Mouse (Mus musculus) thymus, adult 2 months (tissue): ENCODE data around the gene Pkp4. TPM values are rescaled to one million over a fixed set of nuclear protein-coding genes. Genes with fewer than 3 reads are reported as not detected.

Experiments
- DNase-seq: peaks from one replicate; pipeline ENCODE4 v3.0.0; 2021
- H3K27ac ChIP-seq: fragments of 200-500 bp; 2 replicates; pipeline ENCODE4 v1.5.1; 2012; ENCODE audit warnings: low read length, control low read depth; ENCODE audit not compliant: control insufficient read depth, insufficient read depth
- H3K27me3 ChIP-seq: fragments of 200-500 bp; 2 replicates; pipeline ENCODE4 v1.6.1; 2012; ENCODE audit warnings: mild to moderate bottlenecking, low read length, moderate library complexity, mixed read lengths; ENCODE audit not compliant: control insufficient read depth, insufficient read depth
- H3K36me3 ChIP-seq: fragments of 200-500 bp; 2 replicates; pipeline ENCODE4 v1.6.1; 2012; ENCODE audit warnings: mild to moderate bottlenecking, low read length, moderate library complexity; ENCODE audit not compliant: control insufficient read depth, insufficient read depth
- H3K4me1 ChIP-seq: fragments of 200-500 bp; replicated peaks from 2 replicates; pipeline ENCODE4 v1.6.1; 2012; ENCODE audit warnings: low read length; ENCODE audit not compliant: control insufficient read depth, insufficient read depth
- H3K4me3 ChIP-seq: fragments of 200-500 bp; 2 replicates; pipeline ENCODE4 v1.5.1; 2012; ENCODE audit warnings: mild to moderate bottlenecking, low read length, control low read depth, moderate library complexity; ENCODE audit not compliant: control insufficient read depth, insufficient read depth
- CTCF ChIP-seq: fragments of 200-500 bp; IDR thresholded peaks from 2 replicates; pipeline ENCODE4 v1.5.1; 2012; ENCODE audit warnings: mild to moderate bottlenecking, control low read depth, low read length, moderate library complexity, borderline replicate concordance; ENCODE audit not compliant: control insufficient read depth, poor library complexity, insufficient read depth; ENCODE audit errors: extremely low read depth
- POLR2A ChIP-seq: fragments of 200-500 bp; IDR thresholded peaks from 2 replicates; pipeline ENCODE4 v1.6.1; 2012; ENCODE audit warnings: mild to moderate bottlenecking, low read length, control low read depth, moderate library complexity; ENCODE audit not compliant: control insufficient read depth, poor library complexity, insufficient read depth; ENCODE audit errors: extremely low read depth
- WGBS: fragments of 180-500 bp; shearing (Covaris S2); methylation state at CpG from one replicate; pipeline ENCODE4 v1.1.7; 2018; 5-methylcytosine and 5-hydroxymethylcytosine counted together
- polyA plus RNA-seq: library from polyadenylated mRNA; depleted of rRNA; stranded (reverse); fragments of >200 nt; gene quantifications from 2 replicates; pipeline ENCODE4 v1.2.3, GENCODE M21; 2012

The Pkp4 gene
- polyA plus RNA-seq, 1 experiment: 40.8 TPM

GRCm38 (mm10) chr2:59190186-59190585 lies 29.5 kb downstream of the Pkp4 start:
- H3K36me3 ChIP-seq: no peaks in the 10 kb centered on the region
- WGBS: 96% methylated on average over 10 of the region's 10 CpGs
- no peak for TF ChIP-seq POLR2A
- TF ChIP-seq CTCF: no peak
- H3K27ac ChIP-seq: no peak overlapping the region
- H3K4me1 ChIP-seq: 0 out of 2 replicates have a peak, but pooled peaks cover 2% of the 10 kb centered on the region
- no peaks in the 10 kb centered on the region for H3K27me3 ChIP-seq
- no peak overlapping the region for H3K4me3 ChIP-seq
- DNase-seq: no peak

GRCm38 (mm10) chr2:59191466-59191865 lies 30.8 kb downstream of the Pkp4 start:
- Histone ChIP-seq H3K27ac (no peak overlapping the region), H3K4me1 (0 out of 2 replicates have a peak, but pooled peaks cover 2% of the 10 kb centered on the region), H3K4me3 (no peak overlapping the region), H3K27me3 (no peaks in the 10 kb centered on the region), H3K36me3 (no peaks in the 10 kb centered on the region)
- WGBS: 96% methylated on average over 8 of the region's 8 CpGs
- no peak for DNase-seq
- TF ChIP-seq CTCF (no peak), POLR2A (no peak)

GRCm38 (mm10) chr2:59193117-59193516 lies 32.5 kb downstream of the Pkp4 start:
- Histone ChIP-seq H3K4me1 (0 out of 2 replicates have a peak, but pooled peaks cover 2% of the 10 kb centered on the region), H3K4me3 (no peak overlapping the region), H3K36me3 (no peaks in the 10 kb centered on the region), H3K27ac (no peak overlapping the region), H3K27me3 (no peaks in the 10 kb centered on the region)
- 87% methylated on average over 5 of the region's 5 CpGs for WGBS
- DNase-seq: no peak
- TF ChIP-seq POLR2A (no peak), CTCF (no peak)

GRCm38 (mm10) chr2:59197156-59197555 lies 36.5 kb downstream of the Pkp4 start:
- DNase-seq: no peak
- no peaks in the 10 kb centered on the region for H3K36me3 ChIP-seq
- no peak overlapping the region for H3K27ac ChIP-seq
- H3K4me3 ChIP-seq: no peak overlapping the region
- H3K4me1 ChIP-seq: no peaks in the 10 kb centered on the region
- no peak for TF ChIP-seq POLR2A
- no peak for TF ChIP-seq CTCF
- WGBS: 90% methylated on average over 4 of the region's 4 CpGs
- no peaks in the 10 kb centered on the region for H3K27me3 ChIP-seq

GRCm38 (mm10) chr2:59199476-59199976 lies 38.9 kb downstream of the Pkp4 start:
- TF ChIP-seq POLR2A (no peak), CTCF (no peak)
- 96% methylated on average over 5 of the region's 5 CpGs for WGBS

GRCm38 (mm10) chr2:59200511-59200910 lies 39.9 kb downstream of the Pkp4 start:
- Histone ChIP-seq H3K27me3 (no peaks in the 10 kb centered on the region), H3K4me1 (no peaks in the 10 kb centered on the region), H3K36me3 (no peaks in the 10 kb centered on the region), H3K4me3 (no peak overlapping the region), H3K27ac (no peak overlapping the region)
- DNase-seq: no peak
- TF ChIP-seq CTCF (no peak), POLR2A (no peak)
- WGBS: 93% methylated on average over 3 of the region's 3 CpGs

More at GRCm38 (mm10) chr2:59199476-59199976, 38.9 kb downstream of the Pkp4 start:
- no peaks in the 10 kb centered on the region for H3K36me3 ChIP-seq
- no peaks in the 10 kb centered on the region for H3K27me3 ChIP-seq
- DNase-seq: no peak
- H3K27ac ChIP-seq: no peak overlapping the region
- no peak overlapping the region for H3K4me3 ChIP-seq
- no peaks in the 10 kb centered on the region for H3K4me1 ChIP-seq

- TF ChIP-seq POLR2A (no peak), CTCF (no peak)
- no peak overlapping the region for H3K27ac ChIP-seq
- no peak for DNase-seq
- no peaks in the 10 kb centered on the region for H3K36me3 ChIP-seq
- WGBS: 77% methylated on average over 5 of the region's 5 CpGs
- H3K27me3 ChIP-seq: no peaks in the 10 kb centered on the region
- H3K4me1 ChIP-seq: no peaks in the 10 kb centered on the region
- H3K4me3 ChIP-seq: no peak overlapping the region
Observed at GRCm38 (mm10) chr2:59202930-59203329, 42.3 kb downstream of the Pkp4 start.
